Mouse (Mus musculus) heart, postnatal 4 days (tissue): ENCODE results near the gene Mitf. TPM values are rescaled to one million over a fixed set of nuclear protein-coding genes. Genes with fewer than 3 reads are reported as not detected.

ENCODE experiments used
- DNase-seq: peaks from one replicate; pipeline ENCODE4 v3.0.0; 2021
- total RNA-seq, 2 experiments: library from RNA; stranded (reverse); gene quantifications; 2 replicates each; pipeline ENCODE4 v1.2.3; 2021

Mitf gene
- total RNA-seq, 2 experiments from 2014 or later: 43.5 to 50.1 TPM

- DNase-seq: no peak
Measured at GRCm38 (mm10) chr6:98048671-98049438, 242.0 kb downstream of the Mitf start.

- no peak for DNase-seq
Measured at GRCm38 (mm10) chr6:98049551-98049950, 242.7 kb downstream of the Mitf start.

- DNase-seq: no peak
Measured at GRCm38 (mm10) chr6:98061878-98062277, 255.0 kb downstream of the Mitf start.

- no peak for DNase-seq
Measured at GRCm38 (mm10) chr6:98064926-98065325, 258.1 kb downstream of the Mitf start.

GRCm38 (mm10) chr6:98066420-98066819, 259.6 kb downstream of the Mitf start:
- DNase-seq: no peak

Other genes with a start within 250 kb of the Mitf start
- gene Frmd4b, start 189.5 kb upstream of the Mitf start, total RNA-seq: 10 to 100 TPM; 21.7 to 23.5 TPM